Mouse (Mus musculus) hindbrain, postnatal 0 days (tissue): ENCODE results near the gene Ahnak. TPM values are rescaled to one million over a fixed set of nuclear protein-coding genes. Genes with fewer than 3 reads are reported as not detected.

Experiments used
- ATAC-seq: fragments of 200-750 bp; cut with Nextera tagmentation; 2 replicates; pipeline ENCODE4 v1.8.0; 2017; ENCODE audit warnings: mild to moderate bottlenecking, moderate TSS enrichment, moderate library complexity
- DNase-seq: peaks from one replicate; pipeline ENCODE4 v3.0.0-alpha.2; 2015; ENCODE audit warnings: low spot score
- H3K27ac ChIP-seq: fragments of 300-500 bp; sonication (generic); 2 replicates; pipeline ENCODE4 v1.5.1; 2014; ENCODE audit warnings: mild to moderate bottlenecking
- H3K27me3 ChIP-seq: fragments of 300-500 bp; sonication (generic); 2 replicates; pipeline ENCODE4 v1.6.1; 2014; ENCODE audit warnings: low read length, mixed read lengths; ENCODE audit not compliant: insufficient read depth
- H3K36me3 ChIP-seq: fragments of 300-500 bp; sonication (generic); 2 replicates; pipeline ENCODE4 v1.6.1; 2014; ENCODE audit warnings: low read length, mixed read lengths; ENCODE audit not compliant: insufficient read depth
- H3K4me1 ChIP-seq: fragments of 300-500 bp; sonication (generic); 2 replicates; pipeline ENCODE4 v1.6.1; 2014; ENCODE audit warnings: antibody characterized with exemption, low read length, mixed read lengths; ENCODE audit not compliant: insufficient read depth
- H3K4me2 ChIP-seq: fragments of 300-500 bp; sonication (generic); 2 replicates; pipeline ENCODE4 v1.6.1; 2014; ENCODE audit warnings: low read depth, mild to moderate bottlenecking, low read length, moderate library complexity, mixed read lengths
- H3K4me3 ChIP-seq: fragments of 300-500 bp; sonication (generic); 2 replicates; pipeline ENCODE4 v1.5.1; 2014; ENCODE audit warnings: low read length
- H3K9ac ChIP-seq: fragments of 300-500 bp; sonication (generic); replicated peaks from 2 replicates; pipeline ENCODE4 v1.6.1; 2014; ENCODE audit warnings: mild to moderate bottlenecking, low read length, moderate library complexity, mixed read lengths
- H3K9me3 ChIP-seq: fragments of 300-500 bp; sonication (generic); 2 replicates; pipeline ENCODE4 v1.6.1; 2016; ENCODE audit warnings: low read length, mixed read lengths
- CTCF ChIP-seq: IDR thresholded peaks from 2 replicates; pipeline ENCODE4 v1.5.1; 2016; ENCODE audit warnings: antibody characterized with exemption, control low read depth, low read depth
- WGBS: fragments of 180-500 bp; shearing (Covaris S2); extraction: QIAGEN DNeasy Blood & Tissue Kit; methylation state at CpG from one replicate; pipeline ENCODE4 v1.1.7; 2014; 5-methylcytosine and 5-hydroxymethylcytosine counted together
- polyA plus RNA-seq: library from polyadenylated mRNA; unstranded; fragments of >200 nt; fragmentation: Nextera tagmentation; extraction: Ambion mirVana; gene quantifications from 2 replicates; pipeline ENCODE4 v1.2.1, GENCODE M21; 2015
- total RNA-seq: library from RNA; depleted of rRNA; stranded (reverse); fragments of >200 nt; gene quantifications from 2 replicates; pipeline ENCODE4 v1.2.3, GENCODE M21; 2014

Ahnak gene
- total and polyA plus RNA-seq, 2 experiments from 2014 or later, result 6.1 to 11.2 TPM

- Histone ChIP-seq H3K9ac (no peak overlapping the region), H3K9me3 (no peaks in the 10 kb centered on the region), H3K27me3 (no peaks in the 10 kb centered on the region), H3K27ac (no peak overlapping the region), H3K4me2 (no peak overlapping the region), H3K36me3 (0 out of 2 replicates have a peak, but pooled peaks cover 5% of the 10 kb centered on the region), H3K4me3 (no peak overlapping the region), H3K4me1 (no peaks in the 10 kb centered on the region; the same call in 1 of the 2 replicates)
- ATAC-seq (no peak), DNase-seq (no peak)
- 30% methylated on average over 1 of the region's 1 CpGs for WGBS
- TF ChIP-seq CTCF, result no peak
Observed at GRCm38 (mm10) chr19:9107379-9107755, 118.3 kb downstream of the Ahnak start.

DNA sequence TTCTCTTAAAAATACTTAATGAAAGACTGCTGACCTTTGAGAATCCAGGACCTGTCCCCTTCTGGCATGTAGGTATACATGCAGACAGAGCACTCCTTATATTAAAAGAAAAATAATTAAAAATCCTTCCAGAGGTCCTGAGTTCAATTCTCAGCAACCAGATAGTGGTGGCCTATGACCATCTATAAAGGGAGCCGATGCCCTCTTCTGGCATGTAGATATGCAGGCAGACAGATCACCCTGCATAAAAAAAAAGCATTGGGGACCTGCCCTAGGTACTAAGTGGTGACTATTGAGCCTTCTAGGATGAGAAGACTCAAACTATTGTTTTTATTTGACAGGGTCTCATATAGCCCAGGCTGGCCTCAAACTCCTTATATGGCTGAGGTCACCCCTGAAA, 119.5 kb downstream of the Ahnak start:
- H3K9ac ChIP-seq, result no peak overlapping the region
- H3K4me2 ChIP-seq, result no peak overlapping the region
- WGBS, result 83% methylated on average over 1 of the region's 1 CpGs
- H3K4me3 ChIP-seq, result no peak overlapping the region
- DNase-seq, result no peak
- ATAC-seq, result no peak
- H3K27ac ChIP-seq, result no peak overlapping the region
- H3K36me3 ChIP-seq, result peaks cover 16% of the 10 kb centered on the region; the same call in 1 of the 2 replicates
- no peak for TF ChIP-seq CTCF
- no peaks in the 10 kb centered on the region for H3K27me3 ChIP-seq
- H3K9me3 ChIP-seq, result no peaks in the 10 kb centered on the region
- no peaks in the 10 kb centered on the region; the same call in 1 of the 2 replicates for H3K4me1 ChIP-seq

DNA sequence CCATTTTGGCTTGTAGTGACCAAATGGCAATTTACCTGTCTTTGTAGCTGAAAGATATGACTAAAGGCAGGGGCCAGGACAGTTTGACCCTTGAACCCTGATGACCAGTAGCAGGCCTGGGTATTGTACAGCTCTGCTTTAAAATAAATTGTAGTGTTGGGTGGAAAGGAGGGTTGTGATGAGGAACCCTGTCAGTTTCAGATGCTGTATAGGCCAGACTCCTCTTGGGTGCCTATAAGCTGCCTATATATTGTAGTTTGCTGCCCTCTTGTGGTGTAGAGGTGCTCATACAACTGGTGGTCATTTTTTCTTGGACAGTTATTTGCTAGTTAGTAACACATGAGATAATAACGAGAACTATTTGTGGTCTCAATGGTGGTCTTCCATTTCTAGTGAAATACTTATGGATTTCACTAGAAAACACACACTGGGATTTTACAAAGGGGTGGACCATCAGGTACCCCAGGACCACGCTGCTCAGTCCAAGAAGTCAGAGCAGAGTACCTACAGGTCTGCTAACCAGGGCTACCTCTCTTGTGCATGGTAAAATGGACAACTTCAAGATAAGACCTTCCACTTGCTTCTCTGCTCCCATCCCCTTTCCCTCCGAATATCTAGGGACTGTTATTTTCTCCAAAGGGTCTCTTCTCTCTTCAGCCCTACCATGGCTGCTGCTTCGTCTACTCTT, 121.2 kb downstream of the Ahnak start:
- peak; percentile 88 for TF ChIP-seq CTCF
- DNase-seq (peak; percentile 91), ATAC-seq (peak; percentile 91)
- Histone ChIP-seq H3K9me3 (no peaks in the 10 kb centered on the region), H3K36me3 (peaks cover 29% of the 10 kb centered on the region; the same call in 1 of the 2 replicates), H3K27me3 (no peaks in the 10 kb centered on the region), H3K4me3 (no peak overlapping the region), H3K27ac (no peak overlapping the region), H3K9ac (no peak overlapping the region), H3K4me2 (no peak overlapping the region), H3K4me1 (no peaks in the 10 kb centered on the region; the same call in 1 of the 2 replicates)
- 52% methylated on average over 4 of the region's 4 CpGs for WGBS

- no peak for TF ChIP-seq CTCF
- 74% methylated on average over 8 of the region's 8 CpGs for WGBS
- peaks cover 39% of the 10 kb centered on the region; the same call in 1 of the 2 replicates for H3K36me3 ChIP-seq
- H3K27ac ChIP-seq, result no peak overlapping the region
- H3K9me3 ChIP-seq, result no peaks in the 10 kb centered on the region
- no peak overlapping the region for H3K9ac ChIP-seq
- H3K27me3 ChIP-seq, result no peaks in the 10 kb centered on the region
- ATAC-seq (no peak), DNase-seq (no peak)
- no peak overlapping the region for H3K4me2 ChIP-seq
- no peak overlapping the region for H3K4me3 ChIP-seq
- H3K4me1 ChIP-seq, result no peaks in the 10 kb centered on the region; the same call in 1 of the 2 replicates
Observed at GRCm38 (mm10) chr19:9112043-9112442, 123.0 kb downstream of the Ahnak start.

- ATAC-seq (no peak), DNase-seq (no peak)
- Histone ChIP-seq H3K36me3 (peaks cover 39% of the 10 kb centered on the region; the same call in 1 of the 2 replicates), H3K4me3 (no peak overlapping the region), H3K27ac (no peak overlapping the region), H3K9me3 (no peaks in the 10 kb centered on the region), H3K4me1 (no peaks in the 10 kb centered on the region), H3K4me2 (no peak overlapping the region), H3K9ac (no peak overlapping the region), H3K27me3 (no peaks in the 10 kb centered on the region)
- no peak for TF ChIP-seq CTCF
- WGBS, result 83% methylated on average over 4 of the region's 4 CpGs
Observed at GRCm38 (mm10) chr19:9116268-9116667, 127.2 kb downstream of the Ahnak start.

- Histone ChIP-seq H3K4me2 (no peak overlapping the region), H3K27me3 (no peaks in the 10 kb centered on the region), H3K4me3 (no peak overlapping the region), H3K9me3 (no peaks in the 10 kb centered on the region), H3K27ac (no peak overlapping the region), H3K9ac (no peak overlapping the region), H3K4me1 (no peaks in the 10 kb centered on the region), H3K36me3 (peaks cover 35% of the 10 kb centered on the region; the same call in 1 of the 2 replicates)
- TF ChIP-seq CTCF, result no peak
- WGBS, result 59% methylated on average over 5 of the region's 5 CpGs
- 0 out of 2 replicates have a peak, but pooled peaks have one; percentile 18 for ATAC-seq
- DNase-seq, result peak; percentile 20
Observed at GRCm38 (mm10) chr19:9117275-9117674, 128.2 kb downstream of the Ahnak start.
